Mouse (Mus musculus): ENCODE measurements at regions not wholly inside any gene's neighbourhood (a gene's known extent, or its start where the extent isn't known, plus 50 kb on each side); places are given as distances from the start of the nearest gene placed in this dataset.

DNA sequence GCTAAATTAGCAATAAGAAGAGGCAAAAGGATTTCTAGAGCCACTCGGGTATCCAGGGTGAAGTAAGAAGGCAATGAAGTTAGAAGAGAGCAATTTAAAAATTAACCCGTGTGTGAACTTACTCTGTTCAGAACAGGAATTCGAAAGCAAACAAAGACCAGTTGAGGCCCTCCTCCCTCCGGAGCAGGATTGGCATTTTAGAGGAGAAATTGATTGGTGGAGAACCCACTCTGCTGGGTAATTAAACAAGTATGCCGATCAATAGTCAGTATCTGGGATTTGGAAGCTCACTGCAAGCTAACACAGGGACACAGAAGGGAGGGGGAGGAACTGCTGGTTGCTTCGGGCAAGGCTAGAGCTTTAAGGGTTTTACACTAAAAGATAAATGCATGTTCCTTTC, 177.7 kb downstream of the Rnf152 start:
- TF ChIP-seq CTCF (conservative IDR thresholded peaks at IDR 0.05; ENCODE audit: low read length) (no peak), NANOG (IDR thresholded peaks at IDR 0.05; ENCODE audit: borderline replicate concordance, low read length) (no peak)

All from E14TG2a.4 (cell line).